Mouse (Mus musculus) urinary bladder, postnatal 36 days (tissue): Measurements from ENCODE around the gene Hrct1.
A peak's percentile ranks its signal among the peaks of the same experiment; 100 is the strongest.

Source experiments
- DNase-seq, 2 experiments: peaks; one replicate each; pipeline ENCODE4 v3.0.0; 2022; ENCODE audit warnings: low spot score in 2 of 2, mixed read lengths in 1 of 2

Hrct1 gene

GRCm38 (mm10) chr4:43726995-43727394 is at the start of gene Hrct1:
Hrct1 (plus strand) TSS chr4:43727188.
- DNase-seq = peak; percentile 61 to 86

- no peak for DNase-seq
Measured at GRCm38 (mm10) chr4:43678541-43678940, 48.4 kb upstream of the Hrct1 start.

GRCm38 (mm10) chr4:43679416-43680043 is 47.5 kb upstream of the Hrct1 start:
- DNase-seq = peak in 1 of 2 experiments; percentile 33

- DNase-seq = no peak
Measured at GRCm38 (mm10) chr4:43690021-43690420, 37.0 kb upstream of the Hrct1 start.

- DNase-seq = no peak
Measured at GRCm38 (mm10) chr4:43691026-43691425, 36.0 kb upstream of the Hrct1 start.

GRCm38 (mm10) chr4:43693806-43694241 is 33.2 kb upstream of the Hrct1 start:
- peak; percentile 50 to 58 for DNase-seq

GRCm38 (mm10) chr4:43694439-43695248 is 32.3 kb upstream of the Hrct1 start:
- DNase-seq = no peak

GRCm38 (mm10) chr4:43695249-43695671 is 31.7 kb upstream of the Hrct1 start:
- DNase-seq = peak; percentile 19 to 76

GRCm38 (mm10) chr4:43696561-43696960 is 30.4 kb upstream of the Hrct1 start:
- no peak for DNase-seq

- no peak for DNase-seq
Measured at GRCm38 (mm10) chr4:43700707-43701106, 26.3 kb upstream of the Hrct1 start, which contains the start of gene Olfr70. Olfr70 (minus strand) TSS chr4:43700807.

- no peak for DNase-seq
Measured at GRCm38 (mm10) chr4:43703439-43703838, 23.5 kb upstream of the Hrct1 start.

GRCm38 (mm10) chr4:43703851-43704250 is 23.1 kb upstream of the Hrct1 start:
- peak in 1 of 2 experiments; percentile 31 for DNase-seq

- no peak for DNase-seq
Measured at GRCm38 (mm10) chr4:43705991-43706390, 21.0 kb upstream of the Hrct1 start.

GRCm38 (mm10) chr4:43709869-43710268 is 17.1 kb upstream of the Hrct1 start, which contains the start of gene Olfr71:
Olfr71 (minus strand) TSS chr4:43710255.
- DNase-seq = peak in 1 of 2 experiments; percentile 22

- DNase-seq = peak; percentile 72 to 80
Measured at GRCm38 (mm10) chr4:43711821-43712220, 15.2 kb upstream of the Hrct1 start.

- DNase-seq = no peak
Measured at GRCm38 (mm10) chr4:43713652-43714219, 13.3 kb upstream of the Hrct1 start.

- no peak for DNase-seq
Measured at GRCm38 (mm10) chr4:43720491-43721228, 6.3 kb upstream of the Hrct1 start.

- no peak for DNase-seq
Measured at GRCm38 (mm10) chr4:43722191-43722590, 4.8 kb upstream of the Hrct1 start.

- peak; percentile 25 to 54 for DNase-seq
Measured at GRCm38 (mm10) chr4:43724764-43725163, 2.2 kb upstream of the Hrct1 start.

GRCm38 (mm10) chr4:43726228-43726993 is 577 bp upstream of the Hrct1 start:
- peak in 1 of 2 experiments; percentile 15 for DNase-seq
